Mouse (Mus musculus) CH12.LX (cell line): ENCODE results near the gene Adam10.

Experiments used
- CHD2 ChIP-seq: IDR thresholded peaks from 2 replicates; pipeline ENCODE4 v1.6.1; 2011; ENCODE audit warnings: low read length, improper control_type of control experiment
- CTCF ChIP-seq, 2 experiments: IDR thresholded peaks in 1 of 2; conservative IDR thresholded peaks in 1 of 2; 2 replicates each; pipeline ENCODE4 v1.5.1; 2011 to 2012; ENCODE audit warnings: low read depth in 2 of 2, low read length in 2 of 2, improper control_type of control experiment in 1 of 2, inconsistent platforms in 1 of 2, mild to moderate bottlenecking in 1 of 2, moderate library complexity in 1 of 2
- EP300 ChIP-seq: IDR thresholded peaks from 2 replicates; pipeline ENCODE4 v1.6.1; 2011; ENCODE audit warnings: low read length, improper control_type of control experiment
- MAFK ChIP-seq: IDR thresholded peaks from 2 replicates; pipeline ENCODE4 v1.6.1; 2011; ENCODE audit warnings: low read length, improper control_type of control experiment; ENCODE audit not compliant: insufficient replicate concordance
- MAX ChIP-seq: IDR thresholded peaks from 2 replicates; pipeline ENCODE4 v1.6.1; 2011; ENCODE audit warnings: low read length, improper control_type of control experiment
- MYC ChIP-seq: IDR thresholded peaks from 2 replicates; pipeline ENCODE4 v1.6.1; 2011; ENCODE audit warnings: low read depth, mild to moderate bottlenecking, improper control_type of control experiment, low read length
- POLR2A ChIP-seq: IDR thresholded peaks from 2 replicates; pipeline ENCODE4 v1.6.1; 2011; ENCODE audit warnings: low read depth, mild to moderate bottlenecking, improper control_type of control experiment, low read length
- RCOR1 ChIP-seq: conservative IDR thresholded peaks from 2 replicates; pipeline ENCODE4 v1.6.1; 2012; ENCODE audit warnings: low read depth, mild to moderate bottlenecking, inconsistent platforms, low read length, improper control_type of control experiment
- TBP ChIP-seq: conservative IDR thresholded peaks from 2 replicates; pipeline ENCODE4 v1.6.1; 2011; ENCODE audit warnings: low read depth, low read length, improper control_type of control experiment
- USF2 ChIP-seq: conservative IDR thresholded peaks from 2 replicates; pipeline ENCODE4 v1.6.1; 2011; ENCODE audit warnings: low read depth, low read length, improper control_type of control experiment

GRCm38 (mm10) chr9:70806069-70806468 lies 127.3 kb downstream of the Adam10 start:
- TF ChIP-seq USF2 (no peak), CTCF (conservative IDR thresholded peaks at IDR 0.05 in 1 of 2, IDR thresholded peaks at IDR 0.05 in 1 of 2; ENCODE audit: low read depth in 2 of 2, low read length in 2 of 2) (no peak), TBP (no peak), CHD2 (no peak), MAX (no peak), MAFK (no peak), EP300 (no peak), RCOR1 (no peak), POLR2A (no peak), MYC (no peak)
